Mouse (Mus musculus) brain, embryonic 14.5 days (tissue): ENCODE results near the gene Tysnd1.

ENCODE experiments used
- CTCF ChIP-seq: fragments of 200-500 bp; IDR thresholded peaks from 2 replicates; pipeline ENCODE4 v1.5.1; 2012; ENCODE audit warnings: inconsistent platforms, mild to moderate bottlenecking, moderate library complexity, borderline replicate concordance; ENCODE audit not compliant: insufficient read depth, insufficient read length; ENCODE audit errors: extremely low read depth
- POLR2A ChIP-seq: fragments of 200-500 bp; IDR thresholded peaks from 2 replicates; pipeline ENCODE4 v1.6.1; 2012; ENCODE audit warnings: mild to moderate bottlenecking, inconsistent platforms, borderline replicate concordance; ENCODE audit not compliant: poor library complexity, insufficient read depth, insufficient read length, severe bottlenecking; ENCODE audit errors: extremely low read depth

DNA sequence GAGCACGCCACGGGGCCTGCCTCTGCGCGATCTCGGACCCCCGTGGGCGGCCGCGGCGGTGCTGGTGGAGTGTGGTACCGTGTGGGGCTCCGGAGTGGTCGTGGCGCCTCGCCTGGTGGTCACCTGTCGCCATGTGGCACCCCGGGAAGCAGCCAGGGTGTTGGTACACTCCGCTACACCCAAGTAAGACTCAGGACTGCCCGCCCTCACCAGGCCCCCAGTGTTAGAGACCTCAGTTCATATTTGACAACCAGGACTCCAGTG lies 1.2 kb downstream of the Tysnd1 start:
- TF ChIP-seq POLR2A = no peak
- no peak for TF ChIP-seq CTCF
